Mouse (Mus musculus) stomach, embryonic 16.5 days (tissue): Measurements from ENCODE around the gene Crtc3. TPM values are rescaled to one million over a fixed set of nuclear protein-coding genes. Genes with fewer than 3 reads are reported as not detected.
A peak's percentile ranks its signal among the peaks of the same experiment; 100 is the strongest.

Source experiments
- ATAC-seq: fragments of 200-750 bp; cut with Nextera tagmentation; 2 replicates; pipeline ENCODE4 v1.8.0; 2017; ENCODE audit warnings: moderate number of reproducible peaks, moderate TSS enrichment; ENCODE audit not compliant: insufficient read depth, low FRiP score
- H3K27ac ChIP-seq: fragments of 300-500 bp; sonication (generic); 2 replicates; pipeline ENCODE4 v1.5.1; 2014; ENCODE audit warnings: low read length
- H3K27me3 ChIP-seq: fragments of 300-500 bp; sonication (generic); 2 replicates; pipeline ENCODE4 v1.6.1; 2014; ENCODE audit warnings: low read length, control low read depth, mixed read lengths; ENCODE audit not compliant: control insufficient read depth, insufficient read depth
- H3K36me3 ChIP-seq: fragments of 300-500 bp; sonication (generic); 2 replicates; pipeline ENCODE4 v1.6.1; 2014; ENCODE audit warnings: low read length; ENCODE audit not compliant: control insufficient read depth, insufficient read depth
- H3K4me1 ChIP-seq: fragments of 300-500 bp; sonication (generic); 2 replicates; pipeline ENCODE4 v1.6.1; 2014; ENCODE audit warnings: low read length, control low read depth, mixed read lengths; ENCODE audit not compliant: control insufficient read depth, insufficient read depth
- H3K4me2 ChIP-seq: fragments of 300-500 bp; sonication (generic); 2 replicates; pipeline ENCODE4 v1.6.1; 2014; ENCODE audit warnings: low read depth, low read length, mixed read lengths
- H3K4me3 ChIP-seq: fragments of 300-500 bp; sonication (generic); replicated peaks from 2 replicates; pipeline ENCODE4 v1.5.1; 2014; ENCODE audit warnings: mild to moderate bottlenecking, low read length
- H3K9ac ChIP-seq: fragments of 300-500 bp; sonication (generic); 2 replicates; pipeline ENCODE4 v1.6.1; 2014; ENCODE audit warnings: low read length
- H3K9me3 ChIP-seq: fragments of 300-500 bp; sonication (generic); replicated peaks from 2 replicates; pipeline ENCODE4 v1.6.1; 2016; ENCODE audit warnings: low read length, control low read depth; ENCODE audit not compliant: control insufficient read depth
- WGBS: fragments of 180-500 bp; shearing (Covaris S2); extraction: QIAGEN DNeasy Blood & Tissue Kit; methylation state at CpG from one replicate; pipeline ENCODE4 v1.1.7; 2014; 5-methylcytosine and 5-hydroxymethylcytosine counted together
- polyA plus RNA-seq: library from polyadenylated mRNA; unstranded; fragments of >200 nt; fragmentation: Nextera tagmentation; extraction: Ambion mirVana; gene quantifications from 2 replicates; pipeline ENCODE4 v1.2.1, GENCODE M21; 2015

Crtc3 gene
- polyA plus RNA-seq, 1 experiment from 2014 or later, result 19.1 TPM

DNA sequence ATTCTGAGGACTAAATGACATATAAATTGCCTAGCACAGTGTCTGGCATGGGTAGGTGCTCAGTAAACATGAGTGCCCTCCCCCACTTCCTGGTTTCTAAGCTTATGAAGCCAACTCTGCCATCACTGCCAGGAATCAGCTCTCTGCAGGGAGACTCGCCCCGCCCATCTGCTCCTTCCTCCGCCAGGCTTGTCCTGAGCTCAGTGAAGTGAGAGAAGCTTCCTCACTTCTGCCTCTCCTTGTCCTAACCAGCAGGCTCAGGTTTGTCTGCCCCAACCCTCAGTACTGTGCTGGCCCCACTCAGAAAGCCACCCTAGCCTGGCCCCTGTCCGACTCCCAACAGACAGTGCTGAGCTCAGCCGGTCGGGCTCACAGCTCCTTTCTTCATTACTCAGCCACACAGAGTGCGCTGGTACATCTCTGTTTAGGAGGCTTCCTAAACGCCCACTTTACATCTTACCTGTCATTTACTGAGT lies 59.9 kb downstream of the Crtc3 start:
- Histone ChIP-seq H3K36me3 (no peaks in the 10 kb centered on the region), H3K4me3 (no peak overlapping the region), H3K9me3 (no peaks in the 10 kb centered on the region), H3K4me2 (peak overlapping the region; percentile 7; the same call in 1 of the 2 replicates), H3K27ac (peak overlapping the region; percentile 69), H3K27me3 (no peaks in the 10 kb centered on the region), H3K9ac (peak overlapping the region; percentile 24; the same call in 1 of the 2 replicates), H3K4me1 (peaks cover 19% of the 10 kb centered on the region)
- WGBS, result 30% methylated on average over 8 of the region's 8 CpGs
- peak; percentile 71; the same call in 1 of the 2 replicates for ATAC-seq

DNA sequence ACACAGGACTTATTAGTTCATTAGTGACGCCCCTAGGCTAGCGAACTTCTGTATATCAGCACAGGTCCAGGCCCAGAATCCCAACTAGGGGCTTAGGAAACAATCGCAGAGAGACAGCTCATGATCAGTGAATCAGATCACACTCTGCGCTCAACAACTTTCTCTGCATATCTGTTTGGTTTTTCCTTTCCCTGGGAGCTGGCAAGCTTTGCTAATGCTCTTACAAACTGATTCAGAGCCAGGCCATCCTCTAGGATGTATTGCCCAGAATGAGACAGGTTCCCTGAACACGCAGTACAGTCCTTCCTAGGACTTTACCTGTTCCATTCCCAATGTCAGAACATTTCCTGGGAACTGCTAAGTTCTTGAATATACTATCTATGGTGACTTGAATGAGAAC lies 61.7 kb downstream of the Crtc3 start:
- H3K27me3 ChIP-seq, result no peaks in the 10 kb centered on the region
- no peak for ATAC-seq
- WGBS, result 85% methylated on average over 5 of the region's 5 CpGs

DNA sequence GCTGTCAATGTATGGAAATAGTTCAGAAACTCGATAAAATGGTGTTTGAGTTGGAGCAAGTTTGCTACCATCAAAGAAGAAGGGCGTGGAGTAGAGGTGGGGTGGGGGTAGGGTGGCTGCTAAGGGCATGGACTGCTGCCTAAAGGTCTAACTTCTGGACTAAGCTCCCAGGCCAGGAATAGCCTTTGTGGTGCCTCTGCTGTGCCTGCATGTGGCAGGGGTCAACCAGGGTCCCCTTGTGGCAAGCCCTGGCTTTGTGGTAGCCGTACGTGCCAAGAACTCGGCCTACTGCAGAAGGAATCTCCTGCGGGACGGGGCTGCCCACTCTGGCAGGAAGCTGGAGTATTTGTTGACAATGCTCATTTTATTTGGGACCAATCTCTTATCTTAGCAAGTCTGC lies 62.8 kb downstream of the Crtc3 start:
- Histone ChIP-seq H3K27ac (no peak overlapping the region), H3K4me2 (no peak overlapping the region), H3K9me3 (no peaks in the 10 kb centered on the region), H3K4me1 (peaks cover 19% of the 10 kb centered on the region), H3K9ac (no peak overlapping the region), H3K36me3 (no peaks in the 10 kb centered on the region), H3K4me3 (no peak overlapping the region), H3K27me3 (no peaks in the 10 kb centered on the region)
- 76% methylated on average over 7 of the region's 7 CpGs for WGBS
- no peak for ATAC-seq

More for the DNA sequence above, 61.7 kb downstream of the Crtc3 start:
- no peak overlapping the region for H3K4me2 ChIP-seq
- no peaks in the 10 kb centered on the region for H3K9me3 ChIP-seq
- no peak overlapping the region for H3K27ac ChIP-seq
- no peaks in the 10 kb centered on the region for H3K36me3 ChIP-seq
- H3K9ac ChIP-seq, result no peak overlapping the region
- no peak overlapping the region for H3K4me3 ChIP-seq
- peaks cover 19% of the 10 kb centered on the region for H3K4me1 ChIP-seq

DNA sequence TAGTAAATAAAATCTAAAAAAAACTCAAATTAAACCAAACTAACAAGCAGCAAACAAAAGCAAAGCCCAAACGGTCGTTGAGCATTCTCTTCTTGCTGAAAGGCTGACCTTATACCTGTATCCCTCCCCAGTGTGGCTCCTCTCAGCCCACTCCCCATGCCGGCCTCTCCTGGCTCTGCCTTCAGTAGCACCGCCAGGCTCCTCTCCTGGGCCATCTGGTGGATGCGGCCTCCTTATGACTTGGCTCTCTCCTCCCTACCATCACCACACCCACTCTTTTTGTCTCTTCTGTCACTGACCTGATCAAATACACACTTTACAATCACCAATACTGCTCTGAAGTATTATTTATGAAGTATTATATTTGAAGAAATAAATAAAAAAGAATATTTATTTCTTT lies 65.4 kb downstream of the Crtc3 start:
- Histone ChIP-seq H3K27me3 (no peaks in the 10 kb centered on the region), H3K9ac (no peak overlapping the region), H3K4me3 (no peak overlapping the region), H3K36me3 (no peaks in the 10 kb centered on the region), H3K27ac (no peak overlapping the region), H3K4me2 (no peak overlapping the region), H3K9me3 (no peaks in the 10 kb centered on the region), H3K4me1 (peaks cover 2% of the 10 kb centered on the region)
- ATAC-seq, result no peak
- WGBS, result 79% methylated on average over 5 of the region's 5 CpGs

DNA sequence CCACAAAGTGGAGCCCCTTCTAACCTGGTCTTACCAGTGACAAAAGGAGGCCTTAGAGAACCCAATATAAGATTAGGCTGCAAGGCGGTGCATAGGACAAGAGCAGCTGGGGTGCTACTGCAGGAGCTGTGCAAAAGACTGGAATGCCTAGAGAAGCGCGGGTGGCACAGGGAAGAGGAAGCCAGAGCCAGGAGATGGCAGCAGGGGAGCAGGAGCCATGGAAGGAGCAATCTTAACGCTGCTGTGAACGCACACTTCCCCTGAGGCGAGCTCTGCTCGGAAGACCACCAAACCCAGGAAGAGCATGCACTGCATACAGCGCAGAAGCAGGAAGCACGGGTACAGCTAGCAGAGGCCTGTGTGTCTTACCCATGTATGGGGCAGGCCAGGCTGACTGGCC lies 72.6 kb downstream of the Crtc3 start:
- no peak overlapping the region for H3K4me3 ChIP-seq
- 78% methylated on average over 9 of the region's 9 CpGs for WGBS

DNA sequence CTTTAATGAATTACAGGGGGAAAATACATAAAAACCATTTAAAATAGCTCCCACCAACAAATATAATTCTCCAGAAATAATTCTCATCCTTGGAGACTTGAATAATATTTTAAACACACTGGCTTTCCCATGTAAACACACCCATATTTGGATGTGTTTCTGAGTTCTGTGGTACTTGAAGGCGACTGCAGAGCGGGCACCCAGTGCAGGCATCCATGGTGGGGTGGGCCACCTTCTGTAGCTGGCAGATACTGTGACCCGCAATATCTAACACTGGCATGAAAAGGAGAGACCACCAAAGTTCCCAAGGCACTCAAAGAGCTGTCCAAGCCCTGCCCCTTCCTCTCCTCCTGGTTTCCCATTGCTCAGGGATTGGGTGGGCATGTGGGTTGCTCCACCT lies 74.6 kb downstream of the Crtc3 start:
- Histone ChIP-seq H3K27ac (peak overlapping the region; percentile 78), H3K27me3 (no peaks in the 10 kb centered on the region), H3K4me2 (no peak overlapping the region), H3K4me1 (no peaks in the 10 kb centered on the region), H3K9me3 (no peaks in the 10 kb centered on the region), H3K36me3 (no peaks in the 10 kb centered on the region), H3K4me3 (no peak overlapping the region), H3K9ac (no peak overlapping the region)
- peak; percentile 57; the same call in 1 of the 2 replicates for ATAC-seq
- WGBS, result 71% methylated on average over 3 of the region's 3 CpGs

More for the DNA sequence above, 72.6 kb downstream of the Crtc3 start:
- no peak for ATAC-seq
- Histone ChIP-seq H3K4me2 (no peak overlapping the region), H3K9me3 (no peaks in the 10 kb centered on the region), H3K4me1 (no peaks in the 10 kb centered on the region), H3K9ac (no peak overlapping the region), H3K27me3 (no peaks in the 10 kb centered on the region), H3K36me3 (no peaks in the 10 kb centered on the region), H3K27ac (peak overlapping the region; percentile 43; the same call in 1 of the 2 replicates)

DNA sequence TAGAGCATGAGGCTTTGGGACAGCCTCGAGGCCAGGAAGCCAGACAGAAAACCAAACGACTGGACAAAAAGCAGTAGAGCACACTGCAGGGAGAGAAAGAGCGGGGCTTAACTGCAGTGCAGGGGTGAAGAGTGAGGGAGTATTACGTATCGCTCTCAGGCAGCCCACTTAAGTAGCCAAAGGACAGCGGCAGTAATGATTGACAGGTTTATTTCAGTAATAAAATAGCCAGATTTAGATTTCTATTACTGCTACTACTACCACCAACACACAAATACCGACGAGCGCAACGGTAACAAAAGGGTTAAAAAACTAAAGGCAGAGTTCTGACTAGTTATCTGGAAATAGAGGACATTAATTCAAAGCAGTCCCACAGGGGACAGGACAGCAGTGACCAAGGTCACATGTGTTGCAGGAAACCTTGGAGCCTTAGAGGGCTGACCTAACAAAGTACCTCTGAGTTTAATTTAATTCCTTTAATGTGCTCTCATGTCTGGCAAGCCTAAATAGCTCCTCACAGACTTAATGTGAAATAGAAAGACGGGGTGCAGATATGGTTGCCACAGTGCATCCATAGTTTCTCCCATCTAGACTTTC lies 76.4 kb downstream of the Crtc3 start:
- H3K9ac ChIP-seq, result no peak overlapping the region
- H3K4me1 ChIP-seq, result no peaks in the 10 kb centered on the region
- 61% methylated on average over 11 of the region's 11 CpGs for WGBS
- H3K4me3 ChIP-seq, result no peak overlapping the region
- peak overlapping the region; percentile 41 for H3K27ac ChIP-seq
- no peaks in the 10 kb centered on the region for H3K9me3 ChIP-seq
- H3K36me3 ChIP-seq, result no peaks in the 10 kb centered on the region
- no peaks in the 10 kb centered on the region for H3K27me3 ChIP-seq
- no peak for ATAC-seq
- no peak overlapping the region for H3K4me2 ChIP-seq

DNA sequence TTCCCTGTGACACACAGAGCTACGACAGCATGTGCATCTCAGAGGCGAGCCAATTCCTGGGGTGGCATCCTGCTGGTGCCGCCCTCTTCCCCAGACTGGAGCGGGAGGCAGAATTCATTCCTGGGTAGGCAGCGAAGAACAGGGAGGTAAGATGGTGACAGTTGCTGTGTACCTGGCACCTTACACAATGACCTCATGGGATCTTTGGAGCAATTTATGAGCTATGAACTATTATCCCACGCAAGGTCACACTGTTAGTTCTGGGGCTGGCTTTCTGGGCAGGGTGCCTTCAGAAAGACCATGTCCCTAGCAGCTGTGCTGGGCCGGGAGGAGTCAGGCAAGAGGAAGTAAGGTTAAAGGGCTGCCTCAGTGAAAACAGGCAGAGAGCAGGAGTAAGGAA lies 77.0 kb downstream of the Crtc3 start:
- H3K27me3 ChIP-seq, result no peaks in the 10 kb centered on the region
- no peak overlapping the region for H3K4me2 ChIP-seq
- no peak for ATAC-seq
- H3K36me3 ChIP-seq, result no peaks in the 10 kb centered on the region
- 75% methylated on average over 7 of the region's 7 CpGs for WGBS
- no peaks in the 10 kb centered on the region for H3K9me3 ChIP-seq
- H3K4me1 ChIP-seq, result no peaks in the 10 kb centered on the region
- peak overlapping the region; percentile 41 for H3K27ac ChIP-seq
- no peak overlapping the region for H3K4me3 ChIP-seq
- H3K9ac ChIP-seq, result no peak overlapping the region

DNA sequence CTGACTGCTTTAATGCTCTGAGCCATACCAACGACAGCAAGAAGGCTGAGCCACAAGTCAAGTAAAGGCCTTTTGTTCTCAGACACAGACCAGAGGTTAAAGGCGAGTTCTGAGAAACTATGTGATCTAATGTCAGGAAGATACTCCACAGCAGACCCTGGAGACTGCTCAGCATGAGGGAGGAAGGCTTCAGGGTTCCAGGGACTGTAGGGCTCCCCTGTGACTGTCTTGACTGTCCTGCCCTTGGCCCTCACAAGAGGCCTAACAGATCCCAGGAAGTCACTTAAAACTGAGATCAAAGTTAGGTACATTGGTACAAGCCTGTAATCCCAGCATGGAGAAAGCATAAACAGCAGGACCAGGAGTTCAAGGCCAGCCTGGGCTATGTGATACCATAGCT lies 81.2 kb downstream of the Crtc3 start:
- H3K27ac ChIP-seq, result no peak overlapping the region
- H3K36me3 ChIP-seq, result no peaks in the 10 kb centered on the region
- no peaks in the 10 kb centered on the region for H3K27me3 ChIP-seq
- WGBS, result 51% methylated on average over 2 of the region's 2 CpGs
- no peak overlapping the region for H3K4me2 ChIP-seq
- no peak overlapping the region for H3K9ac ChIP-seq
- H3K4me3 ChIP-seq, result no peak overlapping the region
- H3K9me3 ChIP-seq, result no peaks in the 10 kb centered on the region
- ATAC-seq, result no peak
- H3K4me1 ChIP-seq, result no peaks in the 10 kb centered on the region
